Mouse (Mus musculus) testis, adult 2 months (tissue): ENCODE results near the gene 1700029H14Rik.

Source experiments
- CTCF ChIP-seq: fragments of 200-500 bp; IDR thresholded peaks from 2 replicates; pipeline ENCODE4 v1.5.1; 2012; ENCODE audit warnings: low read depth, mild to moderate bottlenecking, inconsistent platforms, low read length, moderate library complexity; ENCODE audit not compliant: control insufficient read depth, insufficient read depth, insufficient replicate concordance
- POLR2A ChIP-seq: fragments of 200-500 bp; IDR thresholded peaks from 2 replicates; pipeline ENCODE4 v1.6.1; 2012; ENCODE audit warnings: low read depth, mild to moderate bottlenecking, inconsistent platforms, low read length, moderate library complexity; ENCODE audit not compliant: control insufficient read depth

DNA sequence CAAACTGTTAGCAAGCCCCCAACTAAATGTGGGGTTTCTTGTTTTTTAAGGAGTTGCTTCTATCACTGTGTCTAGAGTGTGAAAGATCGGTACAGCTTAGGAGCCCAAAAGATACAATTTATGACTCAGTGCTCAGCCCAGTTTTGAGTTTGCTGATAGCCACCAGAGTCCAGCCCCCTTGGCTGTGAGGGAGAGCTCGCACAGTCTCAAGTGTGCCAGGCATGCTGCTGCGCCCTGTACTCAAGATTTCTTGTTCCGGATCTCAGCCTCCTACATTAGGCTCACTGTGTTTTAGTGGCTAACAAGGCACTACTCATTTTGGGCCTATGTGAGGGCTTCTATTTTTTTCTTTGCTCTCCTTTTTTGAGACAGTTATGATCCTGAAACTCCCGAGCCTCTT lies 22.1 kb downstream of the 1700029H14Rik start:
- TF ChIP-seq POLR2A (no peak), CTCF (no peak)
